Mouse (Mus musculus): ENCODE measurements around the gene Tha1. TPM values are rescaled to one million over a fixed set of nuclear protein-coding genes. Genes with fewer than 3 reads are reported as not detected.
A peak's percentile ranks its signal among the peaks of the same experiment; 100 is the strongest.

The Tha1 gene
- total RNA-seq, 2 experiments from 2014 or later, result 9.5 to 17.3 TPM

GRCm38 (mm10) chr11:117826164-117826563 lies 47.1 kb downstream of the Tha1 start:
- peak; percentile 40 for DNase-seq

- peak; percentile 80 for DNase-seq
Observed at GRCm38 (mm10) chr11:117825333-117826101, 47.8 kb downstream of the Tha1 start, which contains the start of the genes Afmid and Tk1. Gene Afmid (plus strand): TSS chr11:117825924. Gene Tk1 (minus strand): TSS chr11:117826092.

GRCm38 (mm10) chr11:117824060-117824969 lies 49.0 kb downstream of the Tha1 start:
- peak; percentile 87 for DNase-seq

GRCm38 (mm10) chr11:117823411-117823810 lies 49.9 kb downstream of the Tha1 start:
- no peak for DNase-seq

- no peak for DNase-seq
Observed at GRCm38 (mm10) chr11:117822728-117823241, 50.5 kb downstream of the Tha1 start.

- peak; percentile 38 for DNase-seq
Observed at GRCm38 (mm10) chr11:117821868-117822267, 51.4 kb downstream of the Tha1 start.

GRCm38 (mm10) chr11:117820173-117820572 lies 53.1 kb downstream of the Tha1 start:
- DNase-seq, result no peak

- DNase-seq, result no peak
Observed at GRCm38 (mm10) chr11:117819095-117819494, 54.2 kb downstream of the Tha1 start.

Other genes starting within 250 kb of the Tha1 start
- 10 to 100 TPM; 20.3 to 23.7 TPM for gene Tnrc6c, start 219.2 kb downstream of the Tha1 start, total RNA-seq (2021)
- gene Tmc8, start 91.4 kb downstream of the Tha1 start, total RNA-seq (2021), result 1 to 10 TPM; 4.8 to 8.3 TPM
- 10 to 100 TPM; 35.5 to 53.2 TPM for gene Tmc6, start 91.3 kb downstream of the Tha1 start, total RNA-seq (2021)
- under 1 TPM; 0.42 to 0.45 TPM for gene 6030468B19Rik, start 75.8 kb downstream of the Tha1 start, total RNA-seq (2021)
- under 1 TPM; 0.57 to 0.58 TPM for gene Gm20708, start 63.8 kb downstream of the Tha1 start, total RNA-seq (2021)
- gene Syngr2, start 63.8 kb downstream of the Tha1 start, total RNA-seq (2021), result 10 to 100 TPM; 60.2 to 69.5 TPM
- 10 to 100 TPM; 14.1 to 17.7 TPM for gene Afmid, start 47.6 kb downstream of the Tha1 start, total RNA-seq (2021)
- 10 to 100 TPM; 39.7 to 47.3 TPM for gene Tk1, start 47.4 kb downstream of the Tha1 start, total RNA-seq (2021)
- 10 to 100 TPM; 23.3 to 28.0 TPM for gene Birc5, start 24.2 kb downstream of the Tha1 start, total RNA-seq (2021)
- gene Tmem235, start 12.7 kb downstream of the Tha1 start, total RNA-seq (2021), result not detected
- 1 to 10 TPM; 5.0 to 9.0 TPM for gene Socs3, start 96.6 kb upstream of the Tha1 start, total RNA-seq (2021)
- gene Pgs1, start 112.8 kb upstream of the Tha1 start, total RNA-seq (2021), result 10 to 100 TPM; 30.9 to 31.0 TPM

Data from adrenal gland, postnatal 10 days (tissue).